Mouse (Mus musculus): ENCODE measurements around the gene Vamp2.

DNA sequence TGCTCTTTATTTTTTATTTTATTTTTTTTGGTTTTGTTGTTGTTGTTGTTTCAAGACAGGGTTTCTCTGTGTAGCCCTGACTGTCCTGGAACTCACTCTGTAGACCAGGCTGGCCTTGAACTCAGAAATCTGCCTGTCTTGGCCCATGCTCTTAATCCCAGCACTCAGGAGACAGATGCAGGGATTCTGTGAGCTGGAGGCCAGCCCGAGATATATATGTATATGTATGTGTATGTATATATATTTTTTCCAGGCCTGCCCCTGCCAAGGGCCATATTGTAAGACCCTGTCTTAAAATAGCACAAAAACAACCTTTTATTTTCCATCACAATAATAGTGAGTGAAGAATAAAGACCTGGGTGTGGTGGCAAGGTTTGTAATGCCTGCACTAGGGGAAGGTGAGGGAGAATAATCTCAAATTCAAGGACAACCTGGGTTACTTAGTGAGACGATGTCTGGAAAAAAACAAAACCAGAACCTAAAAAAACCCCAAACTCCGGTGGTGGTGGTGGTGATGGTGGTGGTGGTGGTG lies 22.8 kb upstream of the Vamp2 start:
- TF ChIP-seq CTCF (IDR thresholded peaks at IDR 0.05; ENCODE audit: low read depth) (no peak), EP300 (IDR thresholded peaks at IDR 0.05; ENCODE audit: low read depth) (no peak)
